Mouse (Mus musculus) heart, adult 2 months (tissue): Measurements from ENCODE around the gene Lmtk3. TPM values are rescaled to one million over a fixed set of nuclear protein-coding genes. Genes with fewer than 3 reads are reported as not detected.

Source experiments
- DNase-seq, 2 experiments: peaks; one replicate each; pipeline ENCODE4 v3.0.0; 2021
- H3K27ac ChIP-seq: fragments of 200-600 bp; 2 replicates; pipeline ENCODE4 v1.8.1; 2022
- H3K27me3 ChIP-seq: fragments of 200-500 bp; 2 replicates; pipeline ENCODE4 v1.6.1; 2012; ENCODE audit warnings: mild to moderate bottlenecking, low read length, inconsistent platforms, mixed read lengths; ENCODE audit not compliant: control insufficient read depth, insufficient read depth
- H3K36me3 ChIP-seq: fragments of 200-500 bp; 2 replicates; pipeline ENCODE4 v1.6.1; 2012; ENCODE audit warnings: low read length, inconsistent platforms; ENCODE audit not compliant: control insufficient read depth, insufficient read depth
- H3K4me1 ChIP-seq: fragments of 200-500 bp; 2 replicates; pipeline ENCODE4 v1.6.1; 2011; ENCODE audit warnings: low read length; ENCODE audit not compliant: control insufficient read depth, insufficient read depth
- H3K4me3 ChIP-seq: fragments of 200-600 bp; 2 replicates; pipeline ENCODE4 v1.8.1; 2022
- H3K79me2 ChIP-seq: fragments of 200-500 bp; replicated peaks from 2 replicates; pipeline ENCODE4 v1.6.1; 2012; ENCODE audit warnings: mild to moderate bottlenecking, inconsistent platforms, low read length, moderate library complexity, mixed read lengths; ENCODE audit not compliant: control insufficient read depth, insufficient read depth
- H3K9ac ChIP-seq: fragments of 200-500 bp; 2 replicates; pipeline ENCODE4 v1.6.1; 2012; ENCODE audit warnings: low read depth, mild to moderate bottlenecking, control low read depth, inconsistent platforms, low read length, mixed read lengths
- CTCF ChIP-seq: fragments of 200-600 bp; IDR thresholded peaks from 2 replicates; pipeline ENCODE4 v1.8.1; 2022; ENCODE audit warnings: antibody characterized with exemption, mild to moderate bottlenecking, moderate library complexity
- EP300 ChIP-seq: fragments of 200-500 bp; IDR thresholded peaks from 2 replicates; pipeline ENCODE4 v1.6.1; 2011; ENCODE audit warnings: low read depth, low read length, control low read depth; ENCODE audit not compliant: insufficient read depth
- POLR2A ChIP-seq: fragments of 200-500 bp; IDR thresholded peaks from 2 replicates; pipeline ENCODE4 v1.6.1; 2011; ENCODE audit warnings: mild to moderate bottlenecking, low read depth, low read length, control low read depth; ENCODE audit not compliant: insufficient read depth
- WGBS: fragments of 180-500 bp; shearing (Covaris S2); methylation state at CpG from one replicate; pipeline ENCODE4 v1.1.7; 2018; 5-methylcytosine and 5-hydroxymethylcytosine counted together
- intact Hi-C: fragments of 180-260 bp; cut with DNase I; formaldehyde crosslinking; loops from one replicate; pipeline ENCODE4 v1.15.1; 2025
- polyA plus RNA-seq: library from polyadenylated mRNA; depleted of rRNA; stranded (reverse); fragments of >200 nt; gene quantifications from 2 replicates; pipeline ENCODE4 v1.2.3, GENCODE M21; 2012
- total RNA-seq, 2 experiments: library from RNA; stranded (reverse); gene quantifications; 2 replicates each; pipeline ENCODE4 v1.2.3; 2021

Gene Lmtk3
- total and polyA plus RNA-seq, 3 experiments, result 0.14 to 0.18 TPM; not detected in 1

- Histone ChIP-seq H3K9ac (no peak overlapping the region), H3K27ac (no peak overlapping the region), H3K4me3 (no peak overlapping the region), H3K27me3 (no peaks in the 10 kb centered on the region), H3K36me3 (no peaks in the 10 kb centered on the region), H3K79me2 (no peaks in the 10 kb centered on the region), H3K4me1 (no peaks in the 10 kb centered on the region)
- TF ChIP-seq CTCF (no peak), EP300 (no peak), POLR2A (no peak)
- intact Hi-C loops, result no loop called here
- WGBS, result 56% methylated on average over 8 of the region's 8 CpGs
- no peak for DNase-seq
Measured at GRCm38 (mm10) chr7:45770427-45771082, 13.0 kb upstream of the Lmtk3 start.

GRCm38 (mm10) chr7:45771101-45771500 lies 12.4 kb upstream of the Lmtk3 start:
- H3K4me3 ChIP-seq, result no peak overlapping the region
- H3K27me3 ChIP-seq, result no peaks in the 10 kb centered on the region
- 57% methylated on average over 4 of the region's 4 CpGs for WGBS
- H3K9ac ChIP-seq, result no peak overlapping the region
- H3K36me3 ChIP-seq, result no peaks in the 10 kb centered on the region
- H3K79me2 ChIP-seq, result no peaks in the 10 kb centered on the region
- no peaks in the 10 kb centered on the region for H3K4me1 ChIP-seq
- no peak overlapping the region for H3K27ac ChIP-seq
- TF ChIP-seq EP300 (no peak), CTCF (no peak), POLR2A (no peak)
- intact Hi-C loops, result no loop called here
- DNase-seq, result no peak

GRCm38 (mm10) chr7:45775237-45775636 lies 8.3 kb upstream of the Lmtk3 start:
- no peaks in the 10 kb centered on the region for H3K4me1 ChIP-seq
- no peaks in the 10 kb centered on the region for H3K27me3 ChIP-seq
- H3K4me3 ChIP-seq, result no peak overlapping the region
- WGBS, result 48% methylated on average over 7 of the region's 7 CpGs
- H3K27ac ChIP-seq, result no peak overlapping the region
- no peaks in the 10 kb centered on the region for H3K79me2 ChIP-seq
- TF ChIP-seq CTCF (no peak), POLR2A (no peak), EP300 (no peak)
- no peak overlapping the region for H3K9ac ChIP-seq
- no peaks in the 10 kb centered on the region for H3K36me3 ChIP-seq
- intact Hi-C loops, result no loop called here
- no peak for DNase-seq

GRCm38 (mm10) chr7:45779081-45779641 lies 4.4 kb upstream of the Lmtk3 start:
- H3K27ac ChIP-seq, result no peak overlapping the region
- intact Hi-C loops, result no loop called here
- H3K79me2 ChIP-seq, result no peaks in the 10 kb centered on the region
- no peak overlapping the region for H3K4me3 ChIP-seq
- DNase-seq, result no peak
- no peaks in the 10 kb centered on the region for H3K27me3 ChIP-seq
- no peaks in the 10 kb centered on the region for H3K4me1 ChIP-seq
- no peak overlapping the region for H3K9ac ChIP-seq
- H3K36me3 ChIP-seq, result no peaks in the 10 kb centered on the region
- no peak for TF ChIP-seq CTCF
- no peak for TF ChIP-seq EP300
- TF ChIP-seq POLR2A, result no peak
- 17% methylated on average over 22 of the region's 22 CpGs for WGBS

GRCm38 (mm10) chr7:45782271-45782670 lies 1.3 kb upstream of the Lmtk3 start:
- peaks cover 12% of the 10 kb centered on the region; the same call in 1 of the 2 replicates for H3K27me3 ChIP-seq

GRCm38 (mm10) chr7:45784524-45785372 lies 1.2 kb downstream of the Lmtk3 start, which contains the start of gene Sult2b1:
TSS of gene Sult2b1 (minus strand) at chr7:45784669.
- no peak within 1 kb of the TSS for H3K27ac ChIP-seq
- 25% methylated on average over 19 of the region's 20 CpGs for WGBS

More at GRCm38 (mm10) chr7:45782271-45782670, 1.3 kb upstream of the Lmtk3 start:
- Histone ChIP-seq H3K4me3 (no peak overlapping the region), H3K36me3 (no peaks in the 10 kb centered on the region), H3K79me2 (no peaks in the 10 kb centered on the region), H3K4me1 (no peaks in the 10 kb centered on the region), H3K27ac (no peak overlapping the region), H3K9ac (no peak overlapping the region)
- DNase-seq, result no peak
- intact Hi-C loops, result no loop called here
- TF ChIP-seq EP300 (no peak), POLR2A (no peak), CTCF (no peak)
- 48% methylated on average over 4 of the region's 4 CpGs for WGBS

More at GRCm38 (mm10) chr7:45784524-45785372, 1.2 kb downstream of the Lmtk3 start, which contains the start of gene Sult2b1:
- Histone ChIP-seq H3K4me3 (peak within 1 kb of the TSS; percentile 50), H3K9ac (peak within 1 kb of the TSS; percentile 54), H3K79me2 (no peaks in the 10 kb centered on the region), H3K36me3 (no peaks in the 10 kb centered on the region), H3K4me1 (no peaks in the 10 kb centered on the region), H3K27me3 (peaks cover 12% of the 10 kb centered on the region; the same call in 1 of the 2 replicates)
- TF ChIP-seq CTCF, result no peak
- DNase-seq, result no peak
- intact Hi-C loops, result no loop called here
